Mouse (Mus musculus) embryonic facial prominence, embryonic 10.5 days (tissue): ENCODE data around the gene Rxra. TPM values are rescaled to one million over a fixed set of nuclear protein-coding genes. Genes with fewer than 3 reads are reported as not detected.

Experiments used
- DNase-seq: peaks from one replicate; pipeline ENCODE4 v3.0.0-alpha.2; 2017; ENCODE audit warnings: low spot score
- H3K27ac ChIP-seq: fragments of 300-500 bp; sonication (generic); replicated peaks from 2 replicates; pipeline ENCODE4 v1.5.1; 2016; ENCODE audit warnings: mild to moderate bottlenecking
- H3K27me3 ChIP-seq: fragments of 300-500 bp; sonication (generic); replicated peaks from 2 replicates; pipeline ENCODE4 v1.6.1; 2016; ENCODE audit warnings: low read depth, mild to moderate bottlenecking; ENCODE audit not compliant: poor library complexity, severe bottlenecking
- H3K36me3 ChIP-seq: fragments of 300-500 bp; sonication (generic); replicated peaks from 2 replicates; pipeline ENCODE4 v1.6.1; 2016; ENCODE audit warnings: mild to moderate bottlenecking, moderate library complexity
- H3K4me1 ChIP-seq: fragments of 300-500 bp; sonication (generic); 2 replicates; pipeline ENCODE4 v1.6.1; 2016
- H3K4me3 ChIP-seq: fragments of 300-500 bp; sonication (generic); 2 replicates; pipeline ENCODE4 v1.5.1; 2016; ENCODE audit warnings: mild to moderate bottlenecking, moderate library complexity
- H3K9me3 ChIP-seq: fragments of 300-500 bp; sonication (generic); 2 replicates; pipeline ENCODE4 v1.6.1; 2016; ENCODE audit warnings: mild to moderate bottlenecking
- WGBS: fragments of 180-500 bp; shearing (Covaris S2); methylation state at CpG from one replicate; pipeline ENCODE4 v1.1.7; 2016; 5-methylcytosine and 5-hydroxymethylcytosine counted together
- polyA plus RNA-seq: library from polyadenylated mRNA; unstranded; fragments of >200 nt; fragmentation: Nextera tagmentation; extraction: Ambion mirVana; gene quantifications from 2 replicates; pipeline ENCODE4 v1.2.1, GENCODE M21; 2016

Rxra gene
- polyA plus RNA-seq, 1 experiment from 2014 or later = 9.3 TPM

DNA sequence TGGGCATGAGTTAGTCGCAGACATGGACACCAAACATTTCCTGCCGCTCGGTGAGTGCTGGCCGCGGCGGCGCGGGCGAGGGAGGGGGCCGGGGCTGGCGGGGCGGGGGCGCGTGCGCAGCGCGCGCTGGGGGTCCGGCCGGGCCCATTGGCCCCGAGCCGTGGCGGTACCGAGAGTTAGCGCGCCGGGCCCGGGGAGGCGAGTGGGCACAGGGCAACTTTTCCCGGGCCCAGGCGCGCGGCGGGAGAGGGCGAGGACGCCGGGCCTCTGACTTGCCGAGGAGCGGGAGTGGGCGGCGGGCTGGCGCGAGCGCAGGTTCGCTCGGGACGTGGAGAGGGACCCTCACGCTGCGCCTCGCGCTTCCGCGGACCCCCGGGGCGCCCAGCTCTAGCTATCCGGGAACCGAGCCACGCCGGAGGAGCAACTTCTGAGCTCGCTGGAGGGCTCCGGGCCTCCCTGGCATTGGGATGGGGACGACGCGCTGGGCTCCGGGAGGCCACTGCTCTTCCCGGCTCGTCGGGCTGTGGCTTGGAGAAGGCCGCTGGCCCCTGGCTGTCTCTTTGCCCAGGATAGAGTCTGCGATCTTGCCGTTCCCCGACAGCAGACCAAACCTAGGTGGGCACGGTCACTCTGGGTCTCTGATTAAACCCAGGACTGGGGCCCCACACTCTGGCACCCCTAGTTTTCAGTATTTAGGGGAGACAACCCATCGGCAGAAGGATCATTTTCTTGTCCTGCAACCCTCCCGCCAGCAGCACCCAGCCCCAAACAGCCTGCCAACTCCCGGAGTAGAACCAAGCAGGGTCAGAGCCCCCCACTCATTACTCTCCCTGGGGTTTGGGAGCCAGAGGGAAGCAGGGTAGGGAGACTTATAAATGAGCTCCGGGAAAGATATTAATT, 1.4 kb downstream of the Rxra start:
- peak; percentile 72 for DNase-seq
- Histone ChIP-seq H3K27ac (peak overlapping the region; percentile 96), H3K36me3 (no peaks in the 10 kb centered on the region), H3K4me3 (peak overlapping the region; percentile 89), H3K9me3 (no peaks in the 10 kb centered on the region), H3K4me1 (peaks cover 63% of the 10 kb centered on the region), H3K27me3 (peaks cover 32% of the 10 kb centered on the region)
- under 1% methylated on average over 77 of the region's 77 CpGs for WGBS

DNA sequence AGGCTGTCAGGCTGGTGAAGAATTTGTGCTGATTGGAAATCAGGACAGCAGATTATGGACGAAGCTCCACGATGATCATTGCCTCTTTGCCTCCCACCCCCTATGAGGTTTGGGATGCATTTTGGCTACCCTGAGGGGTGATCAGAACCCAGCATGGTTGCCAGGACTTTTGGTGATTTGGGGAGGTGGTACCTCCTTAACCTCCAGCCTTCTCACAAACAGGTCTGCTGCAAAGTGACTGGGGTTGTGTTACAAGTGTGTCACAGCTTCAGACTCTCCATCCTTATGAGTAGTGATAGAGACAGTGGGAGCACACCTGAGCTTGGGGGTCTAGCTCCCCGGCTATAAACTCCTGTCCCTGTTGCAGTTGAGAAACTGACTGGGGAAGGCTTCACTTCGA, 2.1 kb downstream of the Rxra start:
- WGBS = 25% methylated on average over 4 of the region's 4 CpGs
- H3K9me3 ChIP-seq = no peaks in the 10 kb centered on the region
- no peak for DNase-seq
- H3K36me3 ChIP-seq = no peaks in the 10 kb centered on the region
- peaks cover 69% of the 10 kb centered on the region for H3K4me1 ChIP-seq
- H3K27ac ChIP-seq = peak overlapping the region; percentile 96
- peaks cover 33% of the 10 kb centered on the region for H3K27me3 ChIP-seq
- H3K4me3 ChIP-seq = peak overlapping the region; percentile 89

DNA sequence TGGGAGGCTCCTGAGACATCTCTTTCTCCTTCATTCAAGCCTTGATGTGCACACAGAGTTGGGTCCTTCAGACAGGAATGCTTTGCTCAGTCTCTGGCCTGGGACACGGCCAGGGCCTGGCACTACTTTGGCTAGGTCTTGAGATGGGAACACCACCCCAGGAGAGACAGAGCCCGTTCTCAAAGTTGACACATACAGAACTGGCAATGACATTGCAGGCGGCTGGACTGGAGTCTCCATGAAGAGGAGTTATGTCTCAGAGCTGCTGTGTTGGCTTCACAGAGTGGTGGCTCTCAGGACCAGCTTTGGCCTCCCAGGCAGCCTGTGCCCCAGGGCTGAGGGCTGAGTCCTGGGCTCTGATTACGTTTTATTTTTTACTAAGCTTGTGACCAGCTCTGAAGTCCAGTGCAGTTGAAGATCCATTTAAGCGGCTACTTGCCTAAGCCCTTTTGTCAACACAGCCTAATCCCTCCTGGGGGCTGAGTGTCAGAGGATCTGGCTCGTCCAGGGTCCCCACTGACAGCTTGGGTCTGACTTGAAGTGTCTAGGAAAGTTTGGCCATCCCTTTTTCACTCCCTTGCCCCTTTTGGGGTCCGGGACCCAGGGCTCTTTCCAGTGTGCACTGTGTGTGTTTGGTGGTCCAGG, 2.7 kb downstream of the Rxra start:
- peak overlapping the region; percentile 96; the same call in 1 of the 2 replicates for H3K27ac ChIP-seq
- H3K4me1 ChIP-seq = peaks cover 71% of the 10 kb centered on the region
- no peaks in the 10 kb centered on the region for H3K36me3 ChIP-seq
- WGBS = 27% methylated on average over 7 of the region's 7 CpGs
- no peaks in the 10 kb centered on the region for H3K9me3 ChIP-seq
- H3K27me3 ChIP-seq = peaks cover 28% of the 10 kb centered on the region
- no peak for DNase-seq
- peak overlapping the region; percentile 89 for H3K4me3 ChIP-seq

DNA sequence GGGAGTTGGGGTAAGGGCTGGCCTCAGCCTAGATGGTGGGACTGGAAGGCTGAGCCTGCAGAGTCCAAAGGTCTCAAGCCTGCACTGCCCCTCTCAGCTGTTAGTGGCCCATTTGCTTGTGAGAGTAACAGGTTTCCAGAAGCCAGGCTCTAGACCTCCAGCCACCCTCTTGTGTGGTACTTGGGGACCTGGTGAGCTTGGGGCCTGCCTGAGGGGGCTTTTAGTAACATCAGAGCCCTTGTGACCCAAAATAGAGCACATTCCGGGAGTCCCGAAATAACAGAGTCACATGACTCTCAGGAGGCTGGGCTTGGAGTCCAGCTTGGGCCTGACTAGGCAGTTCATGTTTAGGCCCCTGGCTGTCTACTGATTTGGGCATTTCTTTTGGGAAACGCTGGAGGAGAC, 3.4 kb downstream of the Rxra start:
- DNase-seq = no peak
- Histone ChIP-seq H3K36me3 (no peaks in the 10 kb centered on the region), H3K4me1 (peaks cover 75% of the 10 kb centered on the region), H3K4me3 (peak overlapping the region; percentile 89), H3K27ac (peak overlapping the region; percentile 72), H3K9me3 (no peaks in the 10 kb centered on the region), H3K27me3 (peaks cover 21% of the 10 kb centered on the region)
- WGBS = 11% methylated on average over 3 of the region's 3 CpGs

DNA sequence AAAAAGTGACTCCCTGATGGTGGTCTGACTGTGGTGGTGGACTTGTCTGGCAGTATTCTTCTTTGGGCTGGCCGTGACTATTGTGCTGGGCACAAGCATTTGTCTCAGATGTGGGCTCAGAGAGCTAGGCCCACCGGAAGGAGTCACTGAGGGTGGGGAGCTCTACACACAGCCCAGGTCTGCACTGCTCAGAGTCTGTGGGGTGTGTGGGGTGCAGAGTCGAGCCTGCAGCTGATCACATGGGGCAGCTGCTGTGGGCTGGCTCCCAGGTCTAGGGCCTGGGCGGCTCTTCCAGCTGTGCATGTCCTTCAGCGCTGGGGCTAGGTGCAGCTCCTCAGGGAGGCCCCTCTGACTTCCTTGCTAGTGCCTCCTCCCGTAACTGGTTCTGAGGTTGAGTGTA, 3.8 kb downstream of the Rxra start:
- peak overlapping the region; percentile 72 for H3K27ac ChIP-seq
- 63% methylated on average over 6 of the region's 6 CpGs for WGBS
- peak overlapping the region; percentile 89; the same call in 1 of the 2 replicates for H3K4me3 ChIP-seq
- H3K27me3 ChIP-seq = peaks cover 17% of the 10 kb centered on the region
- H3K36me3 ChIP-seq = no peaks in the 10 kb centered on the region
- peaks cover 79% of the 10 kb centered on the region for H3K4me1 ChIP-seq
- no peaks in the 10 kb centered on the region for H3K9me3 ChIP-seq
- DNase-seq = no peak

DNA sequence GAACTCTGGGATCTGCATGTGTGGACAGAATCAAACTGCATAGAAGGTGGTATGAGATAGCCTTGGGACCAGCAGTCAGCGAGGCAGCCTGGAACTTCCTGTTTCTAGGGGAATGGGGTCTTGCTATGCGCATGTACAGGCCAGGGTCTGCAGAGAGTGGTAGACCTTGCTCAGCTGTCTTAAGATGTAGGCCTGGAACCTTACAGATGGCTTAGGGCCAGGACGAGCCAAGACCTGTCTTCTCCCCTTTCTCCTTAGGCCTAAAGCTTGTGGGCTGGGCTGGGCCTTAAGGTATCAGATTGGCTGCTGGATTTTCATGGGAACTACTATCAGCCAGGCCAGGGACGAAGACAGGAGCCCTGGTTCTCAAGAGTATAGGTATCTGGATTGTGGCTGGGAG, 4.4 kb downstream of the Rxra start:
- peaks cover 83% of the 10 kb centered on the region for H3K4me1 ChIP-seq
- H3K9me3 ChIP-seq = no peaks in the 10 kb centered on the region
- peaks cover 12% of the 10 kb centered on the region; the same call in 1 of the 2 replicates for H3K27me3 ChIP-seq
- 85% methylated on average over 4 of the region's 4 CpGs for WGBS
- no peak for DNase-seq
- peak overlapping the region; percentile 89; the same call in 1 of the 2 replicates for H3K4me3 ChIP-seq
- no peaks in the 10 kb centered on the region for H3K36me3 ChIP-seq
- H3K27ac ChIP-seq = peak overlapping the region; percentile 72

DNA sequence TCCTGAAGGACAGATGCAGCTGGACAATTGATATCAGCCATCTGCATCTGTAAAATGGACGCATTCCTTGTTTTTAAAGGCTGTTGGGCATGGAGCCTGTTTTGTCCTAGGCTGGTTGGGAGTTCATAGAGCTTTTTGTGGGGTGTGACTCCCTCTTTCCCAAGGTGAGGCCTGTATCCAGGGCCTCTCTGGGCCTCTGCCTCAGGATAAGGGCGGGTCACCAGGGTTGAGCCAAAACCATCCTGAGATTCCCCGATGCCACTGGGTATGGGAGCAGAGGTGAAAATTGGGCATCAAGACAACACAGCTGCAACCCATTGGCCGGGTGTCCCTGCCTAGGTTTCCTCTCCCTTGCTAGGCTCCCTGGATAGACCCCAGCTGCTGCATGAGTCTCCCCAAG, 5.2 kb downstream of the Rxra start:
- 79% methylated on average over 4 of the region's 4 CpGs for WGBS
- H3K27ac ChIP-seq = no peak overlapping the region; the same call in 1 of the 2 replicates
- no peaks in the 10 kb centered on the region for H3K36me3 ChIP-seq
- no peak overlapping the region for H3K4me3 ChIP-seq
- peaks cover 79% of the 10 kb centered on the region for H3K4me1 ChIP-seq
- H3K9me3 ChIP-seq = no peaks in the 10 kb centered on the region
- 0 out of 2 replicates have a peak, but pooled peaks cover 12% of the 10 kb centered on the region for H3K27me3 ChIP-seq
- DNase-seq = no peak

DNA sequence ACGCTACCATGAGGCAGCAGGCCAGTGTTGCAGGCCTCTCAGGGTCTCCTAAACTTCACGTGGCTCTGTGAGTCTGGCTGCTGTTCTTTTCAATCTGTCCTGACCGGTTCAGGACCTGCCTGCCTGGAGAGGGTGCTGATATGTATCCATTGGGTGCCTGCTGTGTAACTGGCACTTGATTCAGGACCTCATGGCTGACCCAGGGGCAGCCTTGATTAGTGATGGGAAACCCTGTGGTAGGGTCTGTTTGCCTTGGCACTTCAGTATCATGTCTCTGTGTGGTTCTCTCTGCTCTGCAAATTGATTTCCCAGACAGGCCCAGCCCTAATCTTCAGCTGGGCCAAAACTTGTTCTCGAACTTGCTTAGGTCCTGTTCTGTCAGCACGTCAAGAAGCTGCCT, 5.9 kb downstream of the Rxra start:
- 67% methylated on average over 5 of the region's 5 CpGs for WGBS
- no peak for DNase-seq
- Histone ChIP-seq H3K4me3 (no peak overlapping the region), H3K36me3 (no peaks in the 10 kb centered on the region), H3K4me1 (peaks cover 84% of the 10 kb centered on the region), H3K9me3 (no peaks in the 10 kb centered on the region), H3K27me3 (0 out of 2 replicates have a peak, but pooled peaks cover 12% of the 10 kb centered on the region), H3K27ac (no peak overlapping the region; the same call in 1 of the 2 replicates)

DNA sequence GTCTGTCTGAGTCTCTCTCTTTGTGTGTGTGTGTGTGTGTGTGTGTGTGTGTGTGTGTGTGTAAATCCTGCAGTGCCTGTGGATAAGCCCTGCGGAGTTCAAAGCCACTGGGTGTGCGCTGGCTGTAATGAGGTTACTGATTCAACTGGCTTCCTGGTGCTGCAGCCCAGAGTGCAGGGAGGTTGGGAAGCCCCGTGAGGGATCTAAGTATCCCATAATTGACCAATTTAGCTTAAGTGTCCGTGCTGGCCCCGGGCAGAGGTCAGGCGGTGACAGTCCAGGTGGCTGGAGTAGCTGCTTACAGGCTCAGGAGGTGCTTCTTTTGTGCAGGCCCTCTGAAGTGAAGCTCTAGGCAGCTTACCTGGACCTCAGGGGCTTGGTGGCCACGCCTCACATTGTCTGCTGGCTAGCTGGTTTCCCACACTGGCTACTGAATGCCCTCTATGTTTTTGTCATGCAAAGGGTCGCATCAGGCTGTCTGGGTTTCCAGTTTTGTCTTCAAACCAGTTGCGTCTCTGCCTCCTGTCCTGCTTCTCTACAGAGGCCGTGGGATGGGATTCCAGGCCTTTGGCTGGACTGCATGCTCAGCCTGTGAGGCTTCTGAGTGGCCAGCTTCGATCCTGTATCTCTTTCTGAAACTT, 7.9 kb downstream of the Rxra start:
- Histone ChIP-seq H3K4me3 (0 out of 2 replicates have a peak overlapping the region, but pooled peaks have one; percentile 6), H3K4me1 (peaks cover 88% of the 10 kb centered on the region), H3K27ac (peak overlapping the region; percentile 46), H3K36me3 (no peaks in the 10 kb centered on the region), H3K27me3 (0 out of 2 replicates have a peak, but pooled peaks cover 12% of the 10 kb centered on the region), H3K9me3 (no peaks in the 10 kb centered on the region)
- WGBS = 28% methylated on average over 11 of the region's 11 CpGs
- DNase-seq = no peak

DNA sequence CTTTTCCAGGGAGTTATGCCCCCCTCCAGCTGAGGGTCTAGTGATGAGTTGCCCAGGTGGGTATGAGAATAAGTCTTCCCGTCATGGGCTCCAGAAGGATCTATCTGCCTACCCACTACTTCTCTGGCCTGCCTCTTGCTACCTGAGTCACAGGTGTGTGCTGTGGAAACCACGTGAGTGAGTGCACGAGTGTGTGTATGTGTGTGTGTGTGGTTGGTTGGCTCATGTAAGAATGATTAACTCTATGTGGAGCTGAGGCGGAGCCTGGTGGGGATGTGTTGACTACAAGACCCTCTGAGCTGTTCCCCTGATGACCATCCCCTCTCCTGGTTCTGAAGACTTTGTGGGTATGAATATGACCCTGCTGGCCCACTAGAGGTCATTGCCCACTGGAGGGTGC, 9.7 kb downstream of the Rxra start:
- Histone ChIP-seq H3K4me3 (no peak overlapping the region), H3K9me3 (no peaks in the 10 kb centered on the region), H3K27me3 (0 out of 2 replicates have a peak, but pooled peaks cover 12% of the 10 kb centered on the region), H3K4me1 (peaks cover 81% of the 10 kb centered on the region), H3K27ac (no peak overlapping the region), H3K36me3 (no peaks in the 10 kb centered on the region)
- 90% methylated on average over 4 of the region's 4 CpGs for WGBS
- no peak for DNase-seq

DNA sequence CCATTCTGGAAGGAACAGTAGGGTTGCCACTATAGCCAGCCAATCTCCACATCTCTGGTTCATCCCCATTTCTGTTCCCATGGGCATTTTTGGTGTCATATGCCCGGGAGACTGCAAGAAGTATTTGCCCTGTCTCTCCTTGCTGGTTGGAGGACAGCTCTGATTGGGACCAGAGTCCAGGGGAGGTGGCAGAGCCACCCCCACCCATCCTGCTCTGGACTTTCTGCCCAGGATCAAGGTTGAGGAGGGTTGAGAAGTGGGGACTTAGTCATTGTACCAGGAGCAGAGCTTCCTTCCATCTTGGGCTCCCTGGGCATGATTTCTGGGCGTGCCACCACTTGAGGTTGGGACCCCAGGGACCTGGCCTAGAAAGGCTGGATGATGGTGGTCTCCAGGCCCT, 10.1 kb downstream of the Rxra start:
- Histone ChIP-seq H3K4me1 (peaks cover 84% of the 10 kb centered on the region), H3K27me3 (0 out of 2 replicates have a peak, but pooled peaks cover 12% of the 10 kb centered on the region), H3K4me3 (no peak overlapping the region), H3K36me3 (no peaks in the 10 kb centered on the region), H3K9me3 (no peaks in the 10 kb centered on the region), H3K27ac (no peak overlapping the region)
- DNase-seq = no peak
- 87% methylated on average over 2 of the region's 2 CpGs for WGBS

DNA sequence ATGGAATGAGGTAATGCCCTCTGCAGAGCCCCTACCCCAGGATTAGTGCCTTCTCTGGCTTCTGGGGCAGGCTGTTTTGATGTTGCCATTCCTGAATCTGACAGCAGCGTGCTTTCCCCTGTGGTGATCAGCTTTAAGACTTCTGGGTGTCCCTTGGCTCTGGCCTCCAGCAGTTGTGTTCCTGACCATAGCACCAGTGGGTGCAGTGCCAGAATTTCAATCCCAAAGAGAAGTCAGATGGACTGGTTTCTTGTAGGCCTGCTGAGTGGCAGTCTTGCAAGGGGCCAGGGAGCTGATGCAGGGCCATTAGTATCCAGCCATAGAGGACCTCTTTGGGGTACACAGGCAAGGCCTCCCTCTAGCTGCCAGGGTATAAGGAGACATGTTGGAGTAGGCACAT, 10.8 kb downstream of the Rxra start:
- Histone ChIP-seq H3K4me1 (peaks cover 84% of the 10 kb centered on the region), H3K27me3 (0 out of 2 replicates have a peak, but pooled peaks cover 12% of the 10 kb centered on the region), H3K27ac (no peak overlapping the region), H3K9me3 (no peaks in the 10 kb centered on the region), H3K36me3 (no peaks in the 10 kb centered on the region), H3K4me3 (no peak overlapping the region)
- DNase-seq = no peak
- WGBS = 53% methylated on average over 1 of the region's 1 CpGs
